Mouse (Mus musculus) forebrain, embryonic 15.5 days (tissue): ENCODE measurements around the gene Cntnap1. TPM values are rescaled to one million over a fixed set of nuclear protein-coding genes. Genes with fewer than 3 reads are reported as not detected.

Experiments used
- ATAC-seq: fragments of 200-750 bp; cut with Nextera tagmentation; replicated peaks from 2 replicates; pipeline ENCODE4 v1.8.0; 2017; ENCODE audit warnings: mild to moderate bottlenecking, moderate TSS enrichment, moderate library complexity
- H3K27ac ChIP-seq: fragments of 300-500 bp; sonication (generic); replicated peaks from 2 replicates; pipeline ENCODE4 v1.5.1; 2015; ENCODE audit warnings: mild to moderate bottlenecking, inconsistent platforms
- H3K27me3 ChIP-seq: fragments of 300-500 bp; sonication (generic); 2 replicates; pipeline ENCODE4 v1.6.1; 2015; ENCODE audit warnings: inconsistent platforms
- H3K36me3 ChIP-seq: fragments of 300-500 bp; sonication (generic); 2 replicates; pipeline ENCODE4 v1.6.1; 2015; ENCODE audit warnings: mild to moderate bottlenecking, inconsistent platforms
- H3K4me1 ChIP-seq: fragments of 300-500 bp; sonication (generic); 2 replicates; pipeline ENCODE4 v1.6.1; 2015; ENCODE audit warnings: inconsistent platforms
- H3K4me2 ChIP-seq: fragments of 300-500 bp; sonication (generic); replicated peaks from 2 replicates; pipeline ENCODE4 v1.6.1; 2015; ENCODE audit warnings: mild to moderate bottlenecking, inconsistent platforms
- H3K4me3 ChIP-seq: fragments of 300-500 bp; sonication (generic); 2 replicates; pipeline ENCODE4 v1.5.1; 2015; ENCODE audit warnings: mild to moderate bottlenecking, inconsistent platforms
- H3K9ac ChIP-seq: fragments of 300-500 bp; sonication (generic); replicated peaks from 2 replicates; pipeline ENCODE4 v1.6.1; 2015; ENCODE audit warnings: mild to moderate bottlenecking, inconsistent platforms
- H3K9me3 ChIP-seq: fragments of 300-500 bp; sonication (generic); 2 replicates; pipeline ENCODE4 v1.6.1; 2016; ENCODE audit warnings: inconsistent platforms
- WGBS: fragments of 180-500 bp; shearing (Covaris S2); methylation state at CpG from one replicate; pipeline ENCODE4 v1.1.7; 2015; ENCODE audit warnings: mixed read lengths; 5-methylcytosine and 5-hydroxymethylcytosine counted together
- polyA plus RNA-seq: library from polyadenylated mRNA; unstranded; fragments of >200 nt; fragmentation: Nextera tagmentation; extraction: Ambion mirVana; gene quantifications from 2 replicates; pipeline ENCODE4 v1.2.1, GENCODE M21; 2015

The Cntnap1 gene
- polyA plus RNA-seq, 1 experiment from 2014 or later, result 0.98 TPM

DNA sequence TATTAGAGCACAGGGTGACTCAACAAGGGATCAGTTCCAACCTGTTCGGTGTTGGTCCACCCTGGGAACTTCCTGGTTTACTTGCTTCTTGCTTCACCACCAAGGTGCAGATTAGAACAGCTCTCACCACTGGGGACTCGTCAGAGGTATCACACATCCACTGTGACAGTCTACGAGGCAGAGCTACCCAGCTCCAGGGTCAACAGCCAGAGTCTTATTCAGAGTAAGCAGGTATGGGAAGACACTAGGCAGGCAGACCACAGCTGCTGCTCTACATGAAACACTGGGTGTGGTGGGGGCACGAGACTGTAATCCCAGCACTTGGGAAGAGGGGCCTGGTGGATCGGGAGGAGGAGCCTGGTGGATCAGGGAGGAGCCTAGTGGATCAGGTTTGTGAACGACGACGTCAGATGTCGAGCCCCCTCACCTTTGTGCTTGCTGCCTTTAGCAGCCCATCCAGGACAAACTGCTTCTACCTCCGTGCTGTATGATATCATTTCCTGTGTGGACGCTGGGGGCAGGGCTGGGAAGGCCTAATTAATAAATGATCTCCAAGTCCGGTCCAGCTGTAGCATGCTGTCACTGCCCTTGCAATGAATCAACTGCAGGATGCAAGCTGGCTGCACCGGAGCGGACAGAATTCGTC lies 31.7 kb upstream of the Cntnap1 start:
- H3K27me3 ChIP-seq, result no peaks in the 10 kb centered on the region
- H3K4me3 ChIP-seq, result peak overlapping the region; percentile 5; the same call in 1 of the 2 replicates
- no peaks in the 10 kb centered on the region for H3K9me3 ChIP-seq
- no peak overlapping the region for H3K27ac ChIP-seq
- peak overlapping the region; percentile 22; the same call in 1 of the 2 replicates for H3K4me2 ChIP-seq
- ATAC-seq, result no peak
- peaks cover 16% of the 10 kb centered on the region for H3K4me1 ChIP-seq
- no peaks in the 10 kb centered on the region for H3K36me3 ChIP-seq
- peak overlapping the region; percentile 11; the same call in 1 of the 2 replicates for H3K9ac ChIP-seq
- 22% methylated on average over 15 of the region's 15 CpGs for WGBS

DNA sequence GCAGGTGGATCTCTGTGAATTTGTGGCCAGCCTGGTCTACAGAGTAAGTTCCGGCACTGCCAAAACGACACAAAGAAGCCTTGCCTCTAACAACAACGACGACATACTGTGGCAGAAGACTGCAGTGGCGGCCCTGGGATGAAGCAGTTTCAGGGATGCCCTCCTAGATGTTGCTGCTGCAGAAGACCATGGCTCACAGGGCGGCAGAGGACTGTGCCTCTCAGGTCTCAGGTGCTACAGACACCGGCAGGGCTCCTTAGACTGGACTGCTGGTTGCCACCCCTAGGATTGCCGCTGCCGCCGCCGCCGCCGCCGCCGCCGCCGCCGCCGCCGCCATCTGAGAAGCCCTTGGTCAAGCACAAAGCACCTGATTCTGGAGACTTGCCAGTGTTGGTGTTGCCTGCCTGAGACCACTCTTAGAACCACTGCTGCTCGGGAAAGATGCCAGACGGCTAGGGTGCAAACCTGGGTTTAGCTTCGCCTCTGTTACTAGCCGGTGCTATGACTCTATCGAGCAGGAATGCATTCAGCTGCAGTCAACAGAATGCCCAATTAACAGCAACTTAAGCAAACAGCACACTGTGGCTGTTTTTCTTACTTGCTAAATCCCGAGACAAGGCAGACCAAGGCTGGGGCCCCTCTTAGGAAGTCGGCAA lies 30.0 kb upstream of the Cntnap1 start:
- H3K4me3 ChIP-seq, result peak overlapping the region; percentile 32
- H3K36me3 ChIP-seq, result no peaks in the 10 kb centered on the region
- peak overlapping the region; percentile 53 for H3K9ac ChIP-seq
- H3K27ac ChIP-seq, result peak overlapping the region; percentile 57
- WGBS, result 26% methylated on average over 27 of the region's 27 CpGs
- peak overlapping the region; percentile 45 for H3K4me2 ChIP-seq
- H3K9me3 ChIP-seq, result no peaks in the 10 kb centered on the region
- ATAC-seq, result peak; percentile 59; the same call in 1 of the 2 replicates
- H3K4me1 ChIP-seq, result peaks cover 20% of the 10 kb centered on the region
- H3K27me3 ChIP-seq, result no peaks in the 10 kb centered on the region

DNA sequence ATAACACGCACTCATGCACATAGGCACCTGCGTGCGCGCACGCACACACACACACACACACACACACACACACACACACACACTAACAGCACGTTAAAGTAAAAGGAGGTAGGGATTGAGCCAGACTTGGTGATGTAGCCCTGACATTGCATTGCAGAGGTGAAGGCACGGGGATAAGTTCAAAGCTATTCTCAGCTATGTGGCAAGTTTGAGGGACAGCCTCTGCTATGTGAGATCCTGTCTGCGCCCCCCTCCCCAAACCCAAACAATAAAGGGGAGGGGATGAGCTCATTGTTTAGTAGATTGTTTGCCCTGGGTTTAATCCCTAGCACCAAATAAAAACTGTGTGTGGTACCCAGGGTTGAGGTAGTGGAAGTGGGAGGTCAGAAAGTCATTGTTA lies 29.2 kb upstream of the Cntnap1 start:
- peaks cover 21% of the 10 kb centered on the region for H3K4me1 ChIP-seq
- 65% methylated on average over 8 of the region's 8 CpGs for WGBS
- H3K27me3 ChIP-seq, result no peaks in the 10 kb centered on the region
- H3K4me3 ChIP-seq, result no peak overlapping the region
- no peaks in the 10 kb centered on the region for H3K9me3 ChIP-seq
- H3K4me2 ChIP-seq, result no peak overlapping the region
- no peaks in the 10 kb centered on the region for H3K36me3 ChIP-seq
- no peak overlapping the region for H3K27ac ChIP-seq
- no peak overlapping the region for H3K9ac ChIP-seq
- no peak for ATAC-seq

DNA sequence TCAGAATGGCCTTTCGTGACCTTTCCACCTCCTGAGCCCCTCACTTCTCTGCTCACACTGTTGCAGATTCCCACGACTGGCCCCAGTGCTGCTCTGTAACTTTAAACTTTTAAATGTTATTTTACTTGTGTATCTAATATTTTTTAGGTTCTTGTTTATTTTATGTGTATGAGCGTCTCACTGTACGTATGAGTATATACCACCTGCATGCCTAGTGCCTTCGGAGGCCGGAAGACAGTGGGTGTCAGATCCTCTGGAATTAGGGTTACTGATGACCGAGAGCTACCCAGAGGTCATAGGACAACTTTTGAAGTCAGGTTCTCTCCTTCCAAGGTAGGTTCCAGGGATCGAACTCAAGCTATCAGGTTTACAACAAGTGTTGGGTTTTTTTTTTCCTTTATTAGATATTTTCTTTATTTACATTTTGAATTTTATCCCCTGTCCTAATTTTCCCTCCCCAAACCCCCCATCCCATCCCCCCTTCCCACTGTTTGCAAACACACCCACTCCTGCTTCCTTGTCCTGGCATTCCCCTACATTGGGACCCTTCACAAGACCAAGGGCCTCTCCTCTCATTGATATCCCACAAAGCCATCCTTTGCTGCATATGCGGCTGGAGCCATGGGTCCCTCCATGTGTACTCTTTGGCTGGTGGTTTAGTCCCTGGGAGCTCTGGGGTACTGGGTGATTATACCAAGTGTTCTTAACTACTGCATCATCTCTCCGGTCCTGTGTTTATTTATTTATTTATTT lies 27.9 kb upstream of the Cntnap1 start:
- ATAC-seq, result no peak
- no peaks in the 10 kb centered on the region for H3K36me3 ChIP-seq
- no peak overlapping the region for H3K4me2 ChIP-seq
- H3K27me3 ChIP-seq, result no peaks in the 10 kb centered on the region
- H3K4me3 ChIP-seq, result no peak overlapping the region
- no peaks in the 10 kb centered on the region for H3K9me3 ChIP-seq
- H3K27ac ChIP-seq, result no peak overlapping the region
- no peak overlapping the region for H3K9ac ChIP-seq
- peaks cover 29% of the 10 kb centered on the region for H3K4me1 ChIP-seq
- 91% methylated on average over 10 of the region's 10 CpGs for WGBS

DNA sequence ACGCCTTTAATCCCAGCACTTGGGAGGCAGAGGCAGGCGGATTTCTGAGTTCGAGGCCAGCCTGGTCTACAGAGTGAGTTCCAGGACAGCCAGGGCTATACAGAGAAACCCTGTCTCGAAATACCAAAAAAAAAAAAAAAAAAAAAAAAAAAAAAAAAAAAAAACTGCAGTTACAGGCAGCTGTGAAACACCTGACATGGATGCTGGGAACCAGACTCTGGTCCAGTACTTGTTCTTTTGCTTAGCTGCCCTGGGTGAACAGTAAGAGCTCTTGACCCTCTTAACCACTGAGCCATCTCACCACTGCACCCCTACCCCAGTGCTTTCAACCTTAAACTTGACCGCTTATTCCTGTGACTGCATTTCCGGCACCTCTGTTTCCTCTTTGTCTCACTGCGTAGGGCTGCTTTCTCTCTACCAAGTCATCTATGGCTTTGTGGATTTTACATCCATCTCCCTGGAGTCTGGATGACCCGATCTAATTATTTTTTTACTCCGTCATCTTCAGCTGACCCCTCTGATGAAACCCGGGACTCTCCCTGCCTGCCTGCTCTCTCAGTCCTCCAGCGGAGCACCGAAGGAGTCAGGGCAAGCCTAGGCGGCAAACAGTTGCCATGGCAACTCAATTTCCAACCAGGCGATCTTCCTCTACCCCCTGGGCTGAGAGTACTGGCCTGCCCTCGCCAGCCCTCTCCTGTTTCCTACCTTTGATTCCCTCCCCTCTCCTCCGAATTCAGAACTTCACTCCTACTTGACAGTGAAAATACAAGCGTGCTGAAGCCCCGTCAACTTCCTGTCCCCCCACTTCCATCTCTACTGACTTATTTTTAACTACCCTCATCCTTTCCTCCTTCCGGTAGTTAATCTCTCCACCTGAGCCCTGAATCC lies 26.7 kb upstream of the Cntnap1 start:
- peak overlapping the region; percentile 48 for H3K4me2 ChIP-seq
- peaks cover 28% of the 10 kb centered on the region for H3K4me1 ChIP-seq
- no peaks in the 10 kb centered on the region for H3K36me3 ChIP-seq
- H3K27ac ChIP-seq, result peak overlapping the region; percentile 57
- peak; percentile 51; the same call in 1 of the 2 replicates for ATAC-seq
- peak overlapping the region; percentile 35 for H3K9ac ChIP-seq
- H3K27me3 ChIP-seq, result no peaks in the 10 kb centered on the region
- H3K9me3 ChIP-seq, result no peaks in the 10 kb centered on the region
- peak overlapping the region; percentile 32 for H3K4me3 ChIP-seq
- WGBS, result 20% methylated on average over 18 of the region's 19 CpGs

DNA sequence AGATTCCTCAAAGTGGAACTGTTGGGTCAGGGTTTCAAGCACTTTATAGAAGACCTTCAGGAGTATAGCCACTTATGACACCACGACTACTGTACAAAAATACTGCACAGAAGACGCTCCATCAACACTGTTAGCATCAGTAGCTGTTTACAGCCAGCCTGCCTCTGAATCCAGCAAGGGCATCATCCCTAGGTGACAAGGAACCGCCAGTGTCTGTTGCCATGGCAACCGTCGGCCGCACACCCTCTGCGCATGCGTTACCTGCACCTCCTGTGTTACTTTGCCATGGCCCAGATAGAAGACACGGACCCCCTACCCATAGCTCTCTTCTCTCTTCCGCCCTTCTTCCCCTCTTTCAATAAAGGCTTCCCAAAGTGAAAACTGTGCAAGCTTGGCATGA lies 23.9 kb upstream of the Cntnap1 start:
- 22% methylated on average over 10 of the region's 10 CpGs for WGBS
- no peak overlapping the region for H3K4me3 ChIP-seq
- peak; percentile 57 for ATAC-seq
- H3K27me3 ChIP-seq, result no peaks in the 10 kb centered on the region
- H3K27ac ChIP-seq, result peak overlapping the region; percentile 54
- H3K4me1 ChIP-seq, result peaks cover 24% of the 10 kb centered on the region
- 0 out of 2 replicates have a peak overlapping the region, but pooled peaks have one; percentile 10 for H3K4me2 ChIP-seq
- no peak overlapping the region for H3K9ac ChIP-seq
- no peaks in the 10 kb centered on the region for H3K9me3 ChIP-seq
- no peaks in the 10 kb centered on the region for H3K36me3 ChIP-seq

DNA sequence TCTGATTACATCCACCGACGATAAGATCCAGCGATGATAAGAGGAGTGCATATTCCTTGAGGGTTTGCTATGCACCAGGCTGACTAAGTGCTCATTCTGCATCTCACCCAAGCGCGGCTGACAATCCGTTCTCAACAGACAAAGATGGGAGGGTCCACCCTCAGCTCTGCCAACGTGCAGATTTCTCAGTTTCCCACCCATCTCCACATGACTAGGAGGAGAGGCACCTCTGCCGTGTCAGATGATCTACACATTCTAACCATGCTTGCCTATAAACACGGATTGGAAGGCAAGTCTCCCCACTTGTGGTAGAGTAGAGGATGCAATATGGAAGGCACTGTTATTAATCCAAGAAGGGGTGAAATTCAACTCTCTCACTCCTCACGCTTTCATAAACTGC lies 21.6 kb upstream of the Cntnap1 start:
- no peaks in the 10 kb centered on the region for H3K9me3 ChIP-seq
- H3K27ac ChIP-seq, result 0 out of 2 replicates have a peak overlapping the region, but pooled peaks have one; percentile 29
- H3K4me2 ChIP-seq, result no peak overlapping the region

DNA sequence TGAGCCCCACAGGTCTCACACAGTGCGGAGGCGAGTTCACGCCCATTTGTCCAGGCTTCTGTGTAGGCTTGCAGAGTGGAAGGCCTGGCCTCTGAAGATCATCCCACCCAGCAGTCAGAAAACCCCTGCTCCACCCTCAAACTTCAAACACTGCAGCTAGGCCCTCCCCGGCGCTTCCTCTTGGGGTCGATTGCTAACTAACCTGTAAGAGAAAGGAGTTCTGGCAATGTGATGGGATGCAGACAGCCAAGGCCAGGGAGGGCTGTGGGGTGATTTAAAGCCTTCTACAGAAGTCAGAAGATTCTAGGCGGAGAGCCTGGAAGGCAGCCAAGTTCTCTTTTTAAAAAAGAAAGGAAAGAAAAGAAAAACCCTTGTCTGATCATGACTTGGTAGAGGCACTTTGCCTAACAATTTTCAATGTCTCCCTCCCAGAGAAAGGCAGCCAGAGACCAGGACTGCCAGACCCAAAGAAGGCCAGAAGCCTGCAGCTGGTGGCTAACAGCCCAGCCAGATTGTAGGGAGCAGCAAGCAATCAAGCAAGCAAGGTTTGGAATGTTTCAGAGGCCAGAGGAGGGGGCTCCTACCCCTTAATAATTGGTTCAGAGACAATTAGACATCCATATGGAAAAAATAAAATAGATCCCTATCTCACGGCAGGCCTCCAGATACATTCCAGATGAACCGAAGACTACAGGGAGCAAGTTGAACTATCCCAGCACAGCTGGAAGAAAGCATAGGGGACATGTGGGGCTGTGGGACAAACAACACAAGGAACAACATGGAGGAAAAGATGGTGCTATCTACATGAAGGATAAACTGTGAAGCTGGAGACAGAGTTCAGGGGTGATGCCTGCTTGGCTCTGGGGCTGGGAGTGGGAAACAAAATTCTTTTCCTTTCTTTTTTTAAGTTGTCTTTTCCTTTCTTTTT lies 20.9 kb upstream of the Cntnap1 start:
- 46% methylated on average over 9 of the region's 9 CpGs for WGBS
- H3K27me3 ChIP-seq, result no peaks in the 10 kb centered on the region
- H3K4me2 ChIP-seq, result no peak overlapping the region
- no peak overlapping the region for H3K4me3 ChIP-seq
- H3K9ac ChIP-seq, result no peak overlapping the region
- no peak for ATAC-seq
- no peaks in the 10 kb centered on the region for H3K9me3 ChIP-seq
- peaks cover 16% of the 10 kb centered on the region for H3K4me1 ChIP-seq
- H3K27ac ChIP-seq, result peak overlapping the region; percentile 29; the same call in 1 of the 2 replicates
- no peaks in the 10 kb centered on the region for H3K36me3 ChIP-seq

More for the DNA sequence above, 21.6 kb upstream of the Cntnap1 start:
- no peaks in the 10 kb centered on the region for H3K27me3 ChIP-seq
- ATAC-seq, result no peak
- H3K4me1 ChIP-seq, result peaks cover 20% of the 10 kb centered on the region
- no peaks in the 10 kb centered on the region for H3K36me3 ChIP-seq
- no peak overlapping the region for H3K9ac ChIP-seq
- no peak overlapping the region for H3K4me3 ChIP-seq
- 74% methylated on average over 10 of the region's 10 CpGs for WGBS

DNA sequence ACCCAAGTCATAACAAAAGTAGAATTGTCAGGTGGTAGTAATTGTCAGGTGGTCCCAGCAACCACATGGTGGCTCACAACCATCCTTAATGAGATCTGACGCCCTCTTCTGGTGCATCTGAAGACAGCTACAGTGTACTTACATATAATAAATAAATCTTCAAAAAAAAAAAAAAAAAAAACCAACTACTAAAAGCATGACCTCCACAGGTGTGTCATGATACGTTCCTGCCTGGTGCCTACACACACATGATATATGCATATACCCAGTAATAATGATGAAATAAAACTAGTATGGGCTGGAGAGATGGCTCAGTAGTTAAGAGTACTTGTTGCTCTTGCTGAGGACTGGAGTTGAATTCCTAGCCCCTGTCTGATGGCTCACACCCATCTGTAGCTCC lies 19.3 kb upstream of the Cntnap1 start:
- Histone ChIP-seq H3K36me3 (no peaks in the 10 kb centered on the region), H3K27ac (no peak overlapping the region), H3K9ac (no peak overlapping the region), H3K4me3 (no peak overlapping the region), H3K4me2 (no peak overlapping the region), H3K4me1 (peaks cover 22% of the 10 kb centered on the region), H3K9me3 (no peaks in the 10 kb centered on the region), H3K27me3 (no peaks in the 10 kb centered on the region)
- 53% methylated on average over 2 of the region's 2 CpGs for WGBS
- no peak for ATAC-seq

DNA sequence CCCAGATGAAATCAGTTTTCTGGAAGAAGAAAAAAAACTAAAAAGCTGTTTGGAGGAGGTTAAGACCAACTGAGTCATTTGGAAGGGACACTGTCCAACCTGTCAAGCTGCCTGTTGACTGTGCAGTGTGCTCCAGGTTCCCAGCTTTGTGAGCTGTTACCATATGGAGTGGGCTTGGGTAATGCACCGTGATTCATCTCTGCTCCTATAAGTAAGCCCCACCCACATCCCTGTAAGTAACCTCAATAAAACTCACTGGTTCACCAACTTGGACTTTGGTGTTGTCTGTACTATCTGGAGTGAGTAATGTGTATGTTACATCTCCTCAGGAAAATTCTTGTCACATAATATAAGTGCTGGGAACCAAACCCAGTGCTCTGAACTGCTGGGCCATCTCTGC lies 17.5 kb upstream of the Cntnap1 start:
- Histone ChIP-seq H3K9ac (no peak overlapping the region), H3K27ac (no peak overlapping the region), H3K4me1 (peaks cover 20% of the 10 kb centered on the region), H3K4me2 (no peak overlapping the region), H3K4me3 (no peak overlapping the region), H3K36me3 (no peaks in the 10 kb centered on the region), H3K27me3 (peaks cover 3% of the 10 kb centered on the region; the same call in 1 of the 2 replicates), H3K9me3 (no peaks in the 10 kb centered on the region)
- ATAC-seq, result no peak
- 80% methylated on average over 1 of the region's 1 CpGs for WGBS

DNA sequence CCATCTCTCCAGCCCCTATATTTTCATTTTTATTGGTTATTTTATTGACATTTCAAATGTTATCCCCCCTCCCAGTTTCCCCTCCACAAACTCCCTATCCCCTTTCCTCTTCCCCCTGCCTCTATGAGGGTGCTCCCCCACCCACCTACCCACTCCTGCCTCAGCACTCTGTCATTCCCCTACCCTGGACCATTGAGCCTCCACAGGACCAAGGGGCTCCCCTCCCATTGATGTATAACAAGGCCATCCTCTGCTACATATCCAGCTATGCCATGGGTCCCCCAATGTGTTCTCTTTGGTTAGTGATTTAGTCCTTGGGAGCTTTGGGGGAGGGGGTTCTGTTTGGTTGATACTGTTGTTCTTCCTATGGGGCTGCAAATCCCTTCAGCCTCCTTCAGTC lies 15.7 kb upstream of the Cntnap1 start:
- peaks cover 14% of the 10 kb centered on the region for H3K4me1 ChIP-seq
- no peaks in the 10 kb centered on the region for H3K36me3 ChIP-seq
- no peak overlapping the region for H3K27ac ChIP-seq
- H3K4me2 ChIP-seq, result no peak overlapping the region
- no peak overlapping the region for H3K4me3 ChIP-seq
- ATAC-seq, result no peak
- H3K9me3 ChIP-seq, result no peaks in the 10 kb centered on the region
- H3K27me3 ChIP-seq, result peaks cover 7% of the 10 kb centered on the region; the same call in 1 of the 2 replicates
- H3K9ac ChIP-seq, result no peak overlapping the region
